Mouse (Mus musculus) thymus, postnatal 14 days (tissue): ENCODE measurements at regions not wholly inside any gene's neighbourhood (a gene's known extent, or its start where the extent isn't known, plus 50 kb on each side); places are given as distances from the start of the nearest gene placed in this dataset.

ENCODE experiments used
- DNase-seq: peaks from one replicate; pipeline ENCODE4 v3.0.0; 2021

DNA sequence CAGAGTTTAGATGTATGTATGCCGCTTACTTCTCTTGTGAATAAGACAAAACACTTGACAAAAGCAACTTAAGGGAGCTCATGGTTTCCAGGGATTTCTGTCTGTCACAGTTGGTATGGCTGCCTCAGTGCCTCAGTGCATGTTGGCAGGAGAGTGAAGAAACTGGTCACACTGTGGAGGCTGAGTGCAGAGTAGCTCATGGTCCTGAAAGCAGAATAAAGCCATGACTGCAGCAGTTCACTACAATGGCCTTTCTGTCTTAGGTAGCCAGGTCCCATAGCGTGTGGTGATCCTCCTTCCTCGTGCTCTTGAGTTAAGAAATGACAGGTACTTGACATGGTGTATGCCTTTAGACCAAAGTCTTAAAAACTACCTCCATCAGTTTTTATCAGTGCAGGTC is 178.0 kb upstream of the Marcks start:
- DNase-seq = no peak

DNA sequence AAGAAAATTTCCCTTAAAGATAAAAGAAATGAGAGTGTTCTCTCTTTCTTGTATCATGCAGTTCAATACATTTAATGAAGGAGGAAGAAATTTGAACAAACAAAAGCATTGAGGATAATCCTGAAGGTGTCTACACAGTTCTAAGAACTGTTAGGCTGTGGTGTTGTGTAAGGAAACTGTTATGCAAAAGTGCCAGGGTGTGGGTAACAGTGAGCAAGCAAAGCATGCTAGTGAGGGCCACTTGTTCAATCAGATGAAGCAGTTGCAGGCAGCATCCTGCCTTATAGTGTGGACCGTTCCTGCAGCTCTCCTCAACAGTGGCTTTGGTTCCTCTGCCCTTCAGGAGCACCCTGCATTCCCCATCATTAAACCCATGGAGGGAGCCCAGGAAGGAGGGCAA is 177.1 kb upstream of the Marcks start:
- no peak for DNase-seq

DNA sequence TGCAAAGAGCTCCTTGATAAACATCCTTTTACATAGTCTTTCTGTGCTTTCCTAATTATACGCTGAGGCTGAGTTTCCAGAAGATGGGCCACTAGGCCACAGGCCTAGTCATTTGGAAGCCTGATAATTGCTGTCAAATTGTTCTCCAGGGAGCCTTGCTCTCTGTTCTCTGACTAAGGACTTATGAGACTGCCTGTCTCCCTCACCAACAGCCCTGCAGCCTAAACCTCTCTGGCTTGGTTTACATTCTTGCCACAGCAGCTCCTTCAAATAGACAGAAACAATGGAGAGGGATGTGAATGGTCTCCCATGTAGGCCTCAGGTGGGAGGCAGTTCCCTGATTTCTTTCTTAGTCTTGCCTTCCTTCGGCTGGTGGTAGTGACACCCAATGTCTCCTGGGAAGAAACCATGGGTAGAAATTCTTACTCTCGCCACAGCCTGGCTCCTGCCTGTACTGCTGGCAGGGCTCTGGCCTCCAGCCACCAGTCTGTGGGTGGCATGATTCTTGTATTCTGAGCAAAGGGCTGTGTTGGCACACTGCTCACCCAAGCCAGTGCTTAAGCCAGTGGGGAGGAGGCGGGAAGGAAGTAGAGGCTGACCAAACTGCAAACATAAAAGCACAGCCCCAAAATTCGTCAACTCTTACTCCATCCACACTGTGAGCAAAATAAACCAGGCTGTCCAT is 176.2 kb upstream of the Marcks start:
- no peak for DNase-seq

DNA sequence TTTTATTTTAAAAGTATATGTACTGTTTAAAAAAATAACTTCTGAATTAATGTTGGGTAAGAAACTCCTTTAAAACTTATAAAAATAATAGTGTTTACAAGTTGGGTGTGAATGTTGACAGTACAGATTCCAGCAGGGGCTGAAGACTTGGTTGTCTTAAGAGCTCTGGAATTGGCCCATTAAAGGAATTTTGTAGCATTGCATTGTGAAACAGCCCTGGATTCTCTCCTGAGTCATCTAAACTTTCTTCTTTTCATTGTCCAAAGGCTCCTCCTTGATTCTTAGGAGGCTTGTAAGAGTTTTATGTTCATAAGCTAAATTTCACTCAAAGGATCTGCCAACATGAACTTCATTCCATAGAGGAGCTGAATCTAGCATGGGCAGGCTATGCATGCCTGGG is 174.7 kb upstream of the Marcks start:
- DNase-seq = no peak

DNA sequence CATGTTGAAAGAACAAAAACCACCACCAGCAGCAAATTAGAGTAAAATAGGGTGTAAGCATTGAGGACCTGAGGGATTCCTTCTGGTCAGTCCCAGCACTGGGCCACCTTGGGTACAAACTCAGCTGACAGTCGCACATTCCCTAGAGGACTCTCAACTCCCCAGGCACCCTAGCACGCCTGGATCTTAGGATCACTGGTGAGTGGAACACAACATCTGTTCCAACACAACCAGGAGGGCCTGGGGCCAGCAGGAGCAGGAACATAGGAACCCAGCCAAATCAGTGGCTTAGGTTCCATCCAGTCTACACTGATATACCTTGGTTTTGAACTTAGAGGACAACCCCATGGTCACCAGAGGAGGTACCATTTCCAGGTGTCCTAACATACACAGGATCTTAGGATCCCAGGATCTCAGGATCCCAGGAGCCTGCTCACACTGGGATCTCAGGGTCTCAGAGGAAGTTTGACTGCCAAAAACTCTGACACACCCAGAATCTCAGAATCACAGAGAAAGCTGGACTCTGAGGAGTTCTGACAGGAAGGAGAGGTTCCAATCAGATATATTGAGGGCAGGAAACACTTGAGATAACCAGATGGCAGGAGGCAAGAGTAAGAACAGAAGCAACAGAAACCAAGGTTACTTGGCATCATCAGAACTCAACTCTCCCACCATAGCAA is 171.7 kb upstream of the Marcks start:
- no peak for DNase-seq

DNA sequence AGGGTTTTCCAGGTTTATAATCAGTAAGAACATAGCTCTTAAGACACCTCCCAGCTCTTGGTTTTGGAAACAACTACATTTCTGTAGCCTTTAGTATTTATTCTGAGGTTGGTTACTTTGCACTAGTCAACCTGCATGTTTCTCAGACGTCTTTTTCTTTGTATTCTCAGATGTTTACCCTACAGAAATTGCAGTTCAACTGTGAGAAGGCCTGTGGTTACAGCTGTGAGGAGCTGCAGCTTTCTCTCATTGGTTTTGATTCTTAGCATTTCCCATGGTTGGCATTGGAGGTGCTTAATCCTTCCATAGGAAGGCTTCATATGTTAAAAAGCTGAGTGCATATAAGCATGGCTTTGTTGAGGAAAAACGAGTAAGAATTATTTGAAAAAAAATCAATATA is 165.9 kb upstream of the Marcks start:
- DNase-seq = peak; percentile 48

DNA sequence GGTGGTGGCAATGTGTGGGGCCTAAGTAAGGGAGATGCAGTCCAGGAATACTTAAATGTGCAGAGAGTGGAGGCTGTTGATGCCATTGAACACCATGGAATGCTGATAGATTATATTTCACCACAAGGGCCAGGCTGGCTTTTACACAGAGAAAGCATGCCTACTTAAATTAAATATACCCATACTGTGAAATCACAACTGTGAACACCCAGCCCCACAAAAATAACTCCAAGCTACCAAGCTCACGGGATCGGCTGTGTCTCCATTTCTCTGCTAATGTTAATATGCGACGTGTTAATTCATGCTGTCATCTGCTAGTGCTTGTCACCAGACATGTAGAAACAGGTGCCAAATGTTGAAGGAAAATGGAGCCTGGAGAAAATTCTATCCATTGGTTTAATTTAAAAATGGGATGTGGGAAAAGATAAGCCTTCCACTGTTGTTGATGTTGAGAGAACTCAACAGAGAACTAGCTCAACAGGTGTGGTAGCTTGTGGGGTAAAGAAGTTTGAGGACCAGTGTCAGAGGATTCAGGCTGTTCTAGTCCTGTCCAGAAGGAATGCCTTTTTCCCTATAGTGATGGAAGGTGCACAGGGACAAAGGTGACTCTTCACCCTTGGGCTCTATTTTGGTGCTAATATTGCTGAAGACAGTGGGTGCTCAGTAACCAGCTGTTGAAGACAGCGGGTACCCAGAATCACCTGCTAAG is 161.6 kb upstream of the Marcks start:
- no peak for DNase-seq

DNA sequence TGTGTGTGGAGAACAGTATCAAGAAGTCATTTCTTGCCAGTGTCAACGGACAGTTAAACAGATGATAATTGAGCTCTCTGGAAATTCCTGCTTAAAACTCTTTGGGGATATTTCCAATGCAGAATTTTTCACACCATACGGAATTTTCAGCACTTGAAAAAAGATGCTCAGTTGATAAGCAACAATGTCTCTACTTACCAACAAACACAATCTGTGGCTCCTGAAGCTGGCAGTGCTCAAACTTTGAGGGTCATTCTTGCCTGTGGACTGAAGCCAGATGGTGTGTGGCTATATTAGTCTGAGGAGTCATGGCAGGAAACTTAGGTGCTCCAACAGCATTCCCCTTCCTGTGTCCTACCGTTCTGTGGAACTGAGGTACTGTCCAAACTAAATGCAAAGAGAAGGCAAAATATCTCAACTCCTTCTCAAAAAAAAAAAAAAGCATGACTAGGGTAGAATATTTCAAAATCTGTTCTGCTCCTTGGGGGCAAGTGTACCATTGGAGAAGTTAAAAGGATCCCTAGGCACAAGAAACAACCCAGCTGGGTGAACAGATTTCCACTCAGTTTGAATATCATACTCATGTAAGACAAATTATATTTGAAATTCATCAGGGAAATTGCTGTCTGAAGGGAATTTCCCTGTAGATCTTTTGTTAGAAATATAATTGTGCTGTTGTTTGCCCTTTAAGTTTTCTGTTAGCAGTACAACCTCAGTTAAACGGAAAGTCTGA is 160.1 kb upstream of the Marcks start:
- no peak for DNase-seq

DNA sequence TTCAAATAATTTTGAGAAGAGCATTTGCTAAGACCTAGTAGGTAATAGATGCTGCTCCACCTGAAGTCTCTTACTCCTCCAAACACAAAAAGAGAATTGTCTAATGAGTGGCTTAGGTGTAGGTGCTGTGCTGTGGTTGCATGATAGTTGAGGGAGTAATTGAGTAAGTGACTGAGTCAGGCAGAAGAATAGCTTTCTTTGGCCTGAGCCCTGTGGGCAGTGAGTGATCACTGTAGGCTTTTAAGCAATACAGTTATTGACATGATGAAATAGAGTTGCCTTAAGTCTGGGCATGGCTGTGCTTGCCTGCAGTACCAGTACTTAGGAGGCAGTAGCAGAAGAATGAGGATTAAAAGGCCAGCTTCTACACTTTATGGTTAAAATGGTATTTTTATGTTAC is 155.5 kb upstream of the Marcks start:
- DNase-seq = no peak

DNA sequence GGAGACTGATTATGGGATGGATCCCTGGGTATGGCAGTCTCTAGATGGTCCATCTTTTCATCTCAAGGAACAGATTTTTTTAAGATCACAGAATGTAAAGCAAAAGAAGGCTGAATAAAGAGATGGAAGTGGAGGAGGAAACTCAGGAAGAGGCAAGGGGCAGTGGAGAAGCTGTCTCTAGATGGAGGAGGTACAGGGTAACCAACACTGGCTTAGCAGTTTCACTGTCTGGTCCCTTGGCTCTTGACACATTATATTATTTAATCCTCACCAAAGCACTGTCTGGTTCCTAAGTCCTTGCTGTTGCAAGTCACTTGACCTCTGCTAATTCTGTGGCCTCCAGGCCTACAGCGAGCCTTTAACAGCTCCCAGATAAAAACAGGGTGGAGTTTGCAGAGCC is 154.6 kb upstream of the Marcks start:
- DNase-seq = no peak

DNA sequence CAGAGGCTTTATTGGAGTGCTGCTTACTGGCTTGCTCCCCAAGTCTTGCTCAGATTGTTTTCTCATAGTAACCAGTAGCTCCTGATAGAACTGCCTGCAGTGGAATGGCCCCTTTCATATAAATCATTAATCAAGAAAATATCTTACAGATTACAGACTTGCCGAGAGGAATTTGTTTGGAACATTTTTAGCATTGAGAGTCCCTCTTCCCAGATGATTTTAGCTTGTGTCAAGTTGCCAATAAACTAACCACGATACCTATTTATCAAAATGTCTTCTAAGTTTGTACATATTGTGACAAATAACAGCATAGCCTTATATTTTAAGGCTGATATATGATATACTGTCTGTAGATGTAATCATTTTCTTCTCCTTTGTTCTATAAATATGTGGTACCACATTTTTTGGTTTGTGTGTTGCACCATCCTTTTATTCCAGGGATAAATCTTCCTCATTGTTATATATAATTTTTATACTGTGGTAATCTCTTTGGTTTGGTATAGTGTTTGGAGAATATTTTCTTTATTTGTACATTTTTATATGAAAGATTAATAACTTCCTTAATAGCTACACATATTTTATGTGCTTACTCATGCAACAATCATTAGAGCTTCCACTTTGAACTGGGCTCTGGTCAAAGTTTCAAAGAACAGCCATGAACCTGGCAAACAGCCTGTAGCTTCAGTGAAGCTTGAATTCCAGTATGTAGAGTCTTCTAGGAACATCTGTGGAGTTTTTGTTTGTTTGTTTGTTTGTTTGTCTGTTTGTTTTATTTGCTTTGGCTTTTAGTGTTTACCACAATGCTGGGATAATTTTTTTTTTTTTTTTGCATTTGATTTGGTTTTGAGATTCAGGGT is 153.1 kb upstream of the Marcks start:
- no peak for DNase-seq

DNA sequence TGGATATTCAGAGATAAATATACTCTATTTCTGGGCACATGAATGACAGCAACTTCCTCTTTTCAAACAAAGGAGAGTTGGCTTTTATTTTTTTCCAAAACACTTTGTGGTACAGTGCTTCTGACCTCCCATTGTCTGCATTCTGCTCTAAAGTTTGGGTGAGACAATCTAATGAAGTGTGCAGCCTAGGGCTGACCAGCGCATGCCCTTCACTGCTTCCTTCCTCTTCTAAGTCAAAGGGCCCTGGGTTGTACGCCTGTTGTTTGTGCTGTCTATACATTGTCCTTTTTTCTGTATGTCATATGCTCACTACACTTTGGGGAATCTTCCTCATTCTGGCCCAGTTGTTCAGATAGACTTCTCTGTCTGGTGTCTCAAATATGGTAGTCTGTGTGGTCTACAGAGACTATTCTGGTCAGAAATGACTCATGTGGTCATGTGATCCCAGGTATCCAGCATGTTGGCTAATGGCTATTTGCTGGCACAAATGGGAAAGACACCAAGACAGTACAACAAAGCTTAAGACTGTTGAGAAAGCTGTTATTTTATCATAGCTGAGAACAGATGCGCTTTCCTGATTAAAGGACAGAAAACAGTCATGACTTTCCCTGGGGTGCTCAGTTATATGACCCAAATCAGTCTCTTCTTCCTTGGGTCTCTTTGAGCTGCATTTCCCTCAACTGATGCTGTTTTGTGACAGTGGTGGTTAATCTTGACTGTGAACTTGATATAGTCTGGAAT is 151.4 kb upstream of the Marcks start:
- DNase-seq = no peak

DNA sequence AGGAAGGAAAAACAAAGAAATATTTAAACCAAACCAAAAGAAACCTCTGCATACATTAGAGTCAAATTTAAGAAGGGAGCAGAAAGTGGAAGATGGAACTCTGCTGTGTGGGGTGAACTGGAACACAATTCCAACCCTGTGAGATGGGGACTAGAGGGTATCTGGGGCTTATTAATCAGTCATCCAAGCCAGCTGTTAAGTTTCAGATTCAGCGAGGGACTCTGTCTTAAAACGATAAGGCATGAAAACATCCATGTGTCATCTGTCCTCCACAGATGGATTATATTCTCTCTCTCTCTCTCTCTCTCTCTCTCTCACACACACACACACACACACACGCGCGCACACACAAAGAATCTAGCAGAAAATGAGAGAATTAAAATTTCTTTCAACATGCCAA is 147.6 kb upstream of the Marcks start:
- no peak for DNase-seq

DNA sequence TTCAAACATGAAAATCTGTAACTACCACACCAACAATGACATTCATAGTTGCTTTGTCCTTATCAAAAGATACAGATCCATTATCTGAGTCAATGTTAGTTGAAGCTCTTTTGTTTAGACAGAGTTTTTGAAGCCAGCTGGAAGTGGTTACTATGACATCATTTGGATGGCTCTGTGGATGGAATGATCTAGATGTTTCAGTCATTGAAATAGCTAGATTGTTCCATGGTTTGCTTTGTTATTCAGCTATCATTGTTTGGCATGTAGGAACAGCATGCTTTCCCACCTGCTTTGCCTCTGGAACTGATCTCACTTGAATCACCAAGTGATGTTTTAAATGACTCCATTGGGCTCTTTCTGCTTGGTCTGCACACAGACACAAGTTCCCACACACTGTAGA is 144.2 kb upstream of the Marcks start:
- no peak for DNase-seq

DNA sequence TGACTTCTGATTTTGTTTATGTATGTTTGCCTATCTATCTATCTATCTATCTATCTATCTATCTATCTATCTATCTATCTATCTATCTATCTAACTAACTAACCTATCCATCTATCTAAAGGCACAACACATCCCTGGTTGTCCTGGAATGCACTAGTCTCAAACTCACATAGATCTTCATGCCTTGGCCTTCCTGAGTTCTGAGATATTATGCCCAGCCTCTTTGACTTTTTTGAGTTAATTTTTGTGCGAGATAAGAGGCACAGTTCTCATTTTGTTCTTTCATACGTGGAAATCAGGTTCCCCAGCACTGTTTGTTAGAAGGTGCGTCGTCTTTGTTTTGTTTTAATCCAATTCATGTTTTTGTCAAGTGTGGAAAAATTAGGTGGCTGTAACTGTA is 142.1 kb upstream of the Marcks start:
- DNase-seq = no peak

DNA sequence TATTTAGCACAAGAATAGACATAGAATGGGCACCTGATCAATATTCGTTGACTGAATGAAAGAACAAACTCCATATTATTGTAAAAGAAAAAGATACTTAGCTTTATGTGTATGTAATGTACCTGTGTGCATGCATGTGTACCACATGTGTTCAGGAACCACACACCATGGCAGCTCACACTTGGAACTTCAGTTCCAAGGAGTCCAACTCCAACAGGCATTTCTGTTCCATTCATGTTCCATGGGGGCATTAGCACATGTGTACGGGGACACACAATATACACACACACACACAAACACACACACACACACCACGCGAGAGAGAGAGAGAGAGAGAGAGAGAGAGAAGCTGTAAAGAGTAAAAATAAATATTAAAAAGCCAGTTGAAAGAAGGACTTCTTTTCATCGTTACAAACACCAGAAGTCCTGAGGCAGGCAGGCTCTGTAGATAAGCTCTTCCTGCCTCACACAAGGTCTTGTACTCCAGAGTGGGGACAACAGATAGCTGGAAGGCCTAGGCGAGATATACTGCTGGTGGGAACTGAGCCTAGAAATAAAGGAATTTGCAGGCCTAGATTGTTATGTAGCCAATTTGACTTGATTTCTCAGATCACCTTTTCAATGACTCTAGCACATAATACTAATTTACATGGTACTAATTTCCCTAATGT is 141.6 kb upstream of the Marcks start:
- DNase-seq = no peak

DNA sequence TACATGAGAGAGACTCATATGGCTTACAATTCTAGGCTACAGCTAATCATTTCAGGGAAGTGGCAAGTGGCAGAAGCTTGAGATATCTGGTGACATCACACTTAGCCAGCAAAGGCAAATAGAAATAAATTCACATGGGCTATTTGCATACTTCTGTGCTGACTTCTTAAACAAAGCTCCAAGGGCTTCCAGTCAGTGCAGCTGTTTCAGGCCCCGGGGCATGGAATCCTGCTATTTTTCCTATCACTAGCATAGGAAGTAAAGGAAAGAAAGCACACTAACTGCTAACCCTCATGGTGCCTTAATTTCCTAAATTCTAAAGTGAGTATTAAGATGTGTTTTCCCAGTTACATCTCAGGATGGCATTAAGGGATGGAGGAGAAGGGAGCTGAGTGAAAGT is 140.6 kb upstream of the Marcks start:
- no peak for DNase-seq

DNA sequence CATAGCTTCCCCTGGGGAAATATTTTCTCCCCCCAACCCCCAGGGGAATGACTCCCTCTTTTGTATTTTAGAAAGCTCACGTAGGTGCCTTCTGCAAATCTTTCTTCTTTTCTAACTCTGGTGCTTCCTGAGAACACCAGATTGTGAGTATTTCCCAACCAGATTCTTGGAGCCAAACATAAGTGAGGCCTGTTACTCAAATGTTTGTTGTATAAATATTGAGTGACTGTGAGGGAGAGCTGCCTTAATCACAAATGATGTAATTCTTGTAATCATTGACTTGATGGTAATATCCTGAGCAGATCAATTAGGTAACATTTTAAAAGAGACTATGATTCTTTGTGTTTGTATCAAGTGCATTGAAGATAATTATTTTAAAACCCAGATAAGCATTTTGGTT is 137.1 kb upstream of the Marcks start:
- DNase-seq = no peak

DNA sequence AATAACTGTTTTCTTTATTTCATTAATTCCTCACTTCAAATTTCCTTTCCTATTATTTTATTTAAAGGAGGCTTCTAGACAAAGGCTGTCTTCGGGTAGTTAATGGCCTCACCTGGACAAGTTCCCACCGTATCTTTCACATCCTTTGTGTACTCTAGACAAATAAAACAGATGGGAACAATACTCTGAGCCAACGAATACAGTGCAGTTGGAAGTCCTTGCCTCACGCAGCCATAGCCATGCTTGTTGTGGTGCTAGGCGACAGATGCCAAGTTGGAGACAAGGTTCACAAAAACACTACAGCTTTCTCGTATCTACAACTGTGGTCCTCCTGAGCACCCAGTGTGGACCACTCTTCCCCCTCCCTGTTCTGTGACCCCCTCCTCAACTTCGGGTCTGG is 136.6 kb upstream of the Marcks start:
- no peak for DNase-seq

DNA sequence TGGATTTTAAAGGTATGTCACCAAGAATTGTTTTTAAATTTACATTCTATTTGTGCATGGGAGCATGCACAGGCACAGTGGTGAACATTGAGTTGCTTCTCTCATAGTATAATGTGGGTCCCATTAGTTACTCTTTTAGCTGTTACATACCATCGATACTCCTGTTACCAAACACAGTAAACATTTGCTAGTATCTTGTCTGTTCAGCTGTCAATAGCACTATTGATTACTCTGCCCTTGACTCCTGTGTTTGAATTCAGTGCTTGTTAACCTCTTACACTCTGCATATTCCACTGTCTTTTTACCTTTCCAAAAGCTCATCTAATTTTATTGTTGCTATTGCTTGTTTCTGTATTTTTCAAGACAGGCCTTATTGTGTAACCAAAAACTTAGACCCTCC is 133.2 kb upstream of the Marcks start:
- no peak for DNase-seq

DNA sequence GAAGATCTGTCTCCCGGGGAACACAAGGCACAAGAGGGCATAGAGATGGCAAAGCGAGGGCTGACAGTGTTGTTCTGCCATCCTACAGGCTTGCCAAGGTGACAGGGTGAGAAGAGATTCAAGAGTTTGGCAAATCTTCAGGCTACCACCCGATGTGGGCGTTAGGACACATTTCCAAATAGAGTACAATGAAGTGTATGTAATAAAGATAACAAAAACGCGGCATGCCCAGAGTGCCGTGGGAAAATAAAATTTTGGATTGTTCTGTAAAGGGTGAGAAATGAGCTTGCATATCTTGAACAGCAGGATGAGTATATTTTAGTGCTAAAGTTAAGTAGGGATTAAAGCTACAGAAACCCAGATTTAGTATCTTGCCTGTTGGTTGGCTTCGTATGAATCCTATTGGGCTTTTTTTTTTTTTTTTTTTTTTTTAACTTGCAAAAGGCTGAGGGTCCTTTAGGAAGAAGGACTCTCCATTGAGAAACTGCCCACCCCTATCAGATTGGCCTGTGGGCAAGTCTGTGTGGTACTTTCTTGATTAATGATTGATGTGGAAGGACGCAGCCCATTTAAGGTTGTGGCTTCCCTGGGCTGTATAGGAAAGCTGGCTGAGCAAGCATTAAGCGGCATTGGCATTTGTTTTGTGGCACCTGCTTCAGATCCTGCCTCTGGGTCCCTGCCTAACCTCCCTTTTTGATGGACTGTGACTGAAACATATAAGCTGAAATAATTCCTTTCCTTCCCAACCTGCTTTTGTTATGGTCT is 131.7 kb upstream of the Marcks start:
- no peak for DNase-seq
